Mouse (Mus musculus): Measurements from ENCODE around the gene Mylk2. TPM values are rescaled to one million over a fixed set of nuclear protein-coding genes. Genes with fewer than 3 reads are reported as not detected.

The Mylk2 gene
- polyA plus RNA-seq, 1 experiment from 2014 or later: 0.06 TPM

DNA sequence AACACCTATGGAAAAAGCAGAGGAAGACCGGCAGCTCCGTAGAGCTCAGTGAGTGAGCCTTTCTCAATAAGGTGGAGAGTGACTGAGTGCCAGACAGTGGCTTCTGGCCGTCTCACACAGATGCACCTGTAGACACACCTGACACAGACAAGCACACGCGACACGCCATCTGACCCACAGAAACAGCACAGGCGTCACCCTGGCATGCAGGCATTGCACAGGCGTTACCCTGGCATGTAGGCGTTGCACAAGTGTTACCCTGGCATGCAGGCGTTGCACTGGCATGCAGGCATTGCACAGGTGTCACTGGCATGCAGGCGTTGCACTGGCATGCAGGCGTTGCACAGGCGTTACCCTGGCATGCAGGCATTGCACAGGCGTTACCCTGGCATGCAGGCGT is 9.9 kb upstream of the Mylk2 start:
- Histone ChIP-seq H3K4me1 (peaks cover 23% of the 10 kb centered on the region), H3K9me3 (no peaks in the 10 kb centered on the region), H3K4me2 (replicated peaks) (no peak overlapping the region), H3K36me3 (0 out of 2 replicates have a peak, but pooled peaks cover 3% of the 10 kb centered on the region), H3K9ac (no peak overlapping the region), H3K27me3 (no peaks in the 10 kb centered on the region), H3K27ac (no peak overlapping the region), H3K4me3 (no peak overlapping the region)
- no peak for ATAC-seq (ENCODE audit: insufficient number of reproducible peaks, insufficient read depth, low FRiP score, low TSS enrichment)
- WGBS: 93% methylated on average over 15 of the region's 15 CpGs

DNA sequence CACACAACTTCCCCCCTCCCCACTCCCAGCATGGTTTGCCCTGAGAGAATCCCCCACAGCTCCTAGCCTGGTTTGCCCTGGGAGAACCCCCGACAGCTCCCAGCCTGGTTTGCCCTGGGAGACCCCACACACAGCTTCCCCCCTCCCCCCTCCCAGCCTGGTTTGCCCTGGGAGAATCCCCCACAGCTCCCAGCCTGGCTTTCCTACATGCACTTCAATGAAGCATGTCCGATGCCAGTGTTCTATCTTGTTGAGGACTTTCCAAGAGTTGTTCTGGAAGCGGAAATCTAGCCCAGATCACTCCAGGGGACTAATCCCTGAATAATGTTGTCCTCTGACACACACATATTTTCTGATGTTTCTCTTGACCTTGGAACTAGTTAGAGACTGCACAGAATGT is 8.5 kb upstream of the Mylk2 start:
- Histone ChIP-seq H3K4me3 (no peak overlapping the region), H3K9ac (no peak overlapping the region), H3K27ac (no peak overlapping the region), H3K36me3 (no peaks in the 10 kb centered on the region), H3K27me3 (no peaks in the 10 kb centered on the region), H3K4me1 (peaks cover 36% of the 10 kb centered on the region), H3K9me3 (no peaks in the 10 kb centered on the region), H3K4me2 (replicated peaks) (no peak overlapping the region)
- no peak for ATAC-seq (ENCODE audit: insufficient number of reproducible peaks, insufficient read depth, low FRiP score, low TSS enrichment)
- 30% methylated on average over 3 of the region's 3 CpGs for WGBS

DNA sequence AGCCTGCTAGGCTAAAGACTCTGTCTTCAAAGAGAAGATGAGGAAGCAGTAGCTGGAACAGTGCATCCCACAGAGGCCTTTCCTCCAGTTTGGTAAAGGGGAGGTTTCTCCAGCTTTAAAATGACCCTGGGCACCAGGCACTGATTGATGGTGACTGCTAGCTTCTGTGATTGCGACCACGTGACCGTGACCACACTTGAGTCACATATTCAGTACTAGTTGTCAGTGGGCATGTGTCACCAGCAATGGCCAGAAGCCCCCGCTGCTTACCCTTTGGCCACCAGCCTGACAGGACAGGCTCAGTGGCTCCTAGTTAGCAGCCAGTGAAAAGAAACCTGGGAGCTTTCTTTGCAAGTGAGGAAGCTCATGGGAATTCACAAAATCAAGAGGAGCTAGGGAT is 7.6 kb upstream of the Mylk2 start:
- H3K4me1 ChIP-seq: peaks cover 37% of the 10 kb centered on the region
- no peaks in the 10 kb centered on the region for H3K27me3 ChIP-seq
- no peak overlapping the region for H3K9ac ChIP-seq
- H3K36me3 ChIP-seq: no peaks in the 10 kb centered on the region
- no peak overlapping the region for H3K4me2 ChIP-seq (replicated peaks)
- no peak overlapping the region for H3K27ac ChIP-seq
- no peak for ATAC-seq (ENCODE audit: insufficient number of reproducible peaks, insufficient read depth, low FRiP score, low TSS enrichment)
- no peaks in the 10 kb centered on the region for H3K9me3 ChIP-seq
- WGBS: 75% methylated on average over 4 of the region's 4 CpGs
- H3K4me3 ChIP-seq: no peak overlapping the region

DNA sequence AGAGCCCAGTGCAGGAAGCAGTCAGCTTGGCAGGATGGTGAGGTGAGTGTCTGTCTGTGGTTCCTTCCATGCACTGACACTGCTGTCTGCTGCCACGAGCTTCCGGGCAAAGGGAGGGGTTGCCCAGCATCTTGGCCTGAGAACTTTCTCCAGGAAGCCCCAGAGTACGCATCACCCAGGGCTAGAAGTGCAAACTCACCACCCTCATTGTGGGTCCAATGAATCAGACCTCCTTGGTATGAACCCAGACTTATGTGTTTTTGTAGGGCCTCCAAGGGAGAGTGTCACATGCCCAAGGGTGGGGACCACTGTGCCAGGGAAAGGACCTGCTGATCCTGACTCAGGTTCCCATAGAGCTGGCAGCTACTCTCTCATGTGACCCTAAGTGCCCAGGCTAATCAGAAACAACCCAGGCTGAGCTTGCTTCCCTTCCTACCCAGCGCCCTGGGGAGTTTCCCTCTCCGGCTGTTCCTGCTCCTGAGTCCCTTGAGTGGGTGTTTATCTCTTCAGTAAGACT is 7.0 kb upstream of the Mylk2 start:
- Histone ChIP-seq H3K4me1 (peaks cover 37% of the 10 kb centered on the region), H3K4me2 (replicated peaks) (no peak overlapping the region), H3K4me3 (no peak overlapping the region), H3K27ac (no peak overlapping the region), H3K27me3 (no peaks in the 10 kb centered on the region), H3K9ac (no peak overlapping the region), H3K36me3 (no peaks in the 10 kb centered on the region), H3K9me3 (no peaks in the 10 kb centered on the region)
- ATAC-seq (ENCODE audit: insufficient number of reproducible peaks, insufficient read depth, low FRiP score, low TSS enrichment): no peak
- WGBS: 62% methylated on average over 5 of the region's 5 CpGs

DNA sequence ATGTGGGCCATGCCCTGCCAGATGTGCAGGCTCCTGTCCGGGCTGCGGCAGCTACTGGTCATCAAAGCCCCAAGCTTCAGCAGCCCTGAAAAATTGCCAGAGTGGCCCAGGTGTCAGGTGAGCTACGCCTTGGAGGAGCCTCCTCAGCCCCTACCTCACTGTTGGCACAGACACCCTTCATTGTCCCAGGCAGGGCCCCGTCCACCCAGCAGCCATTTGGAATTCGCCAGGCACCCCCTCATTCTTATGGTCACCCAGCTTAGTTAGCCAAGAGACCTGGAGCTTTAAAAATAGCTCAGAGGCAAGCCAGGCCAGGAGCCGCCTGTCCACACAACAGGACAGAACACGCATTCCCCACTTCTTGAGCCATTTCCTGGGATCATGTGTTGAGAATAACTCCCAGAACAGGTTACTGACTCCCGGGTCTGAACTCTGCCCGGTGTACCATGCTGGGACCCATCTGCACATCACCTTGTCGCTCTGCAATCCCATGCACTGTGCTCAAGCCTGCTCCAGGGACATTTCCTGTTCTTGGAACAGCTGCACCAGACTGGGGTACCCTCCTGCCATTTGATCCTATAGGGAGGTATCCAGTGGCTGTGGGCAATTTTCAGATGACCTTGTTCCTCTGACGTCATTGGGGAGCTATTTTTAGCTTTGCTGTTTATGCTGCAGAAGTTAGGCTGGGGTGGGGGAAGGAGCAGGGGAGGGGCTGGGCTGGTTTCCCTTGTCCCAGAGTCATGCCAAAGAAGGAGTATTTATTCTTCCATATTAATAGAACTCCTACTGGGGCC is 5.9 kb upstream of the Mylk2 start:
- peak overlapping the region; percentile 13; the same call in 1 of the 2 replicates for H3K27ac ChIP-seq

DNA sequence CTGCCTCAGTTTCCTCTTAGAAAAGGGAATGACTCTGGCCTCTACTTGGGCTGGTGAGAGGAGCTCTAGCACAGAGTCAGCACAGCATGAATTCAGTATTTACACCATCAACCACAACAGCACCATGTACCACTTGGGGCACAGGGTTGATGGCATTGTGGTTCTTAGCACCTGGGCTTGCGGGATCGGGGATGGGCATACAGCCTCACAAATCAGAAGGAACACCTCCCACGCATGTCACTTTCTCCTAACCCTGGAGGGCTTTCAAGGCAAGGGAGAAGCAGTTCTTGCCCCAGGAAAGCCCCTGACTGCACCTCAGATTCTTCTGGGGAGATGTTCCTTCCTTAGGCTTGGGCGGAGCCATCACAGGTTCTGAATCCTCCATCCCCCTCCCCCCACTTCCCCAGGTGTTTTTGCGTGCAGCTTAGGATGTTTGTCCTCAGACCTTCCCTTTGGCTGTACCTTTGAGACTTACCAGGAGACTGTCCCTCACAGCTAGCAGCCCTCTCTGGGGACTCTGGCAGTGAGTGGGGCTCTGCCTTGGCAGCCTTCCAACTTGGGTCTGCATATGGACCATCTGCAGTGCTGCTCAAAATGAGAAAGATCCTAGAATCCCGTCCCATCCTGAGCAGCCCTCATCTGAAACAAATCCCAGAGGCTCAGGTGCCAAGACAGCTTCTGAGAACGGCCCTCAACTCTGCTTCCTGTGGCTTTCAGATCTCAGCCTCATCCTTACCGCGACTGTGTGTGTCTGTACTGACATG is 4.7 kb upstream of the Mylk2 start:
- H3K4me3 ChIP-seq: no peak overlapping the region
- 58% methylated on average over 9 of the region's 9 CpGs for WGBS
- peaks cover 37% of the 10 kb centered on the region for H3K4me1 ChIP-seq
- H3K36me3 ChIP-seq: no peaks in the 10 kb centered on the region
- no peak overlapping the region for H3K9ac ChIP-seq
- H3K27ac ChIP-seq: no peak overlapping the region
- H3K9me3 ChIP-seq: no peaks in the 10 kb centered on the region
- H3K27me3 ChIP-seq: peaks cover 13% of the 10 kb centered on the region
- no peak for ATAC-seq (ENCODE audit: insufficient number of reproducible peaks, insufficient read depth, low FRiP score, low TSS enrichment)
- no peak overlapping the region for H3K4me2 ChIP-seq (replicated peaks)

More for the DNA sequence above, 5.9 kb upstream of the Mylk2 start:
- H3K9ac ChIP-seq: no peak overlapping the region
- no peaks in the 10 kb centered on the region for H3K9me3 ChIP-seq
- no peak overlapping the region for H3K4me2 ChIP-seq (replicated peaks)
- ATAC-seq (ENCODE audit: insufficient number of reproducible peaks, insufficient read depth, low FRiP score, low TSS enrichment): no peak
- peaks cover under 1% of the 10 kb centered on the region; the same call in 1 of the 2 replicates for H3K27me3 ChIP-seq
- 44% methylated on average over 11 of the region's 11 CpGs for WGBS
- H3K4me3 ChIP-seq: no peak overlapping the region
- peaks cover 37% of the 10 kb centered on the region for H3K4me1 ChIP-seq
- H3K36me3 ChIP-seq: no peaks in the 10 kb centered on the region

DNA sequence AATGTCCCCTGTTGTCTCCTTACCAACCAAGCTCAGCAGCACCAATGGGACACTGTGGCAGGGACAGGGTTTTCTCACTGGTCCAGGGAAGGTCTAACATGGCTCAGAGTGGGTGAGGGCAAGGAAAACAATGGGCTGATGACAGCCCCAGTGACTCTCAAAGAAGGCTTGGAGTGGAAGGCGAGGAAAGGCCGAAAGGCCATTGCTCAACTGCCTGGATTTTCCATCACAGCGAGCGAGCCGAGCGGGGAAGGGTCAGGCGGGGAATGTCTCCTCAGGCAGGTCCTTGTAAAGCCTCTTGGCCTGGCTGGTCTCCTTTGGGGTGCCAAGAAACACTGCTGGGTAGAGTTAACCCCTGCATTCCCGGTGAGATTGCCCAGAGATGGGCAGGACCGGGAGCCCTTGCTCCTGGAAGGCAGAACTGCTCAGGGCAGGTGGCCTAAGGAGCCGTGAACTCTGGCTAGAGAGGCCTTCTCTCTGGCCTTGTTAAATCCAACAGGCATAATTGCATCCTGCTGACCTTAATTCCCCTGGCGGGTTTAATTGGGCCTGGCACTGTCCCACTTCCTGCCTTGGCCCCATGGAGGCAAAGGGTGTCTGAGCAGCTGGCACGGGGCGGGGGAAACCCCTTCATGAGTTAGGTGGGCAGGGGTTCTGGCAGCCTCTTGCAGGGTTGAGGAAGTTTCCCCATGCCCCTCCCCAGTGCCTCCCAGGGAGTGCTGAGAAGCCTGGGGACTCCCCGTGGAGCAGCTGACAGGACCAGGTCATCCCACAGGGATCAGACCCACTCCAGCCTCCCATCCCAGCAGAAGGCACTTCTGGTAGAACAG is 3.8 kb upstream of the Mylk2 start:
- Histone ChIP-seq H3K9ac (no peak overlapping the region), H3K4me1 (peaks cover 36% of the 10 kb centered on the region), H3K4me3 (no peak overlapping the region), H3K4me2 (replicated peaks) (no peak overlapping the region), H3K27ac (no peak overlapping the region), H3K27me3 (peaks cover 21% of the 10 kb centered on the region), H3K9me3 (no peaks in the 10 kb centered on the region), H3K36me3 (no peaks in the 10 kb centered on the region)
- no peak for ATAC-seq (ENCODE audit: insufficient number of reproducible peaks, insufficient read depth, low FRiP score, low TSS enrichment)
- 42% methylated on average over 14 of the region's 14 CpGs for WGBS

DNA sequence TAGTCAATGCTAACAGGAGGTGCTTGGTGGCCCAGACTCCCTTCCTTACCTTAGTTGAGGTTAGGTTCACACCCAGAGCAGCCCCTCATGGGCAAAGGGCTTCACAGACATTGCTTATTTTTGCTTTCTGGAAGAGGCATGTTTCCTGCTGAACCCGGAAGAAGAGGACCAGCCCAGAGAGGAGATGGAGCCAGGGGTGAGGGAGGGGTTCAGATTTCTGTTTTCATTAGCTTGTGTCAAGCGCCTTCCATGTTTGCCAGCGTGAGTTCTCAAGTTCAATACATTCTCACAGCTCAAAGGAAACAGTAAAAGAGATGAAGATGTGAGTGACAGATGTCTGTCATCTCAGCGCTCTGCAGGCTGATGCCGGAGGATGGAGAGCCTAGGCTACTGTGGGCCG is 1.3 kb upstream of the Mylk2 start:
- Histone ChIP-seq H3K4me1 (peaks cover 36% of the 10 kb centered on the region), H3K4me3 (no peak overlapping the region), H3K27ac (no peak overlapping the region), H3K9me3 (no peaks in the 10 kb centered on the region), H3K4me2 (replicated peaks) (no peak overlapping the region), H3K36me3 (no peaks in the 10 kb centered on the region), H3K9ac (no peak overlapping the region), H3K27me3 (peaks cover 39% of the 10 kb centered on the region)
- WGBS: 74% methylated on average over 6 of the region's 6 CpGs
- no peak for ATAC-seq (ENCODE audit: insufficient number of reproducible peaks, insufficient read depth, low FRiP score, low TSS enrichment)

DNA sequence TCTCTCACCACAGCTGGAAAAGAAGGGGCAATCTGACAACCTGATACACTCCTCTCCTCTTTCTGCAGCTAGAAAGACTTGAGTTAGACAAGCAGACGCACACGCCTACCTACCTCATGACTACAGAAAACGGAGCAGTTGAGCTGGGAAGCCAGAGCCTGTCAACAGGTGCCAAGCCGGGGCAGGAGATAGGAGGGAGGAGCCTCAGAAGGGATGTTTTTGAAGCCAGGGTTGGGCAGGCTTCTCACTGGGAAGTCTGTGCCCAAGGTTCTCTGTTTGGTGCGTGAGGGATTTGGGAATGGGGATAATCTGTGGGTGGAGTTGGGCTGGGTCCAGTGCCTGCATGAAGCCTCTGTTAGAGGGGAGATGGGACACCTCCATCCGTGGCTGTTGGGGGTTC is 280 bp downstream of the Mylk2 start:
- Histone ChIP-seq H3K4me3 (no peak overlapping the region), H3K9me3 (no peaks in the 10 kb centered on the region), H3K27me3 (peaks cover 41% of the 10 kb centered on the region), H3K4me2 (replicated peaks) (no peak overlapping the region), H3K4me1 (peaks cover 24% of the 10 kb centered on the region; the same call in 1 of the 2 replicates), H3K9ac (no peak overlapping the region), H3K27ac (no peak overlapping the region), H3K36me3 (no peaks in the 10 kb centered on the region)
- ATAC-seq (ENCODE audit: insufficient number of reproducible peaks, insufficient read depth, low FRiP score, low TSS enrichment): no peak
- 32% methylated on average over 6 of the region's 6 CpGs for WGBS

DNA sequence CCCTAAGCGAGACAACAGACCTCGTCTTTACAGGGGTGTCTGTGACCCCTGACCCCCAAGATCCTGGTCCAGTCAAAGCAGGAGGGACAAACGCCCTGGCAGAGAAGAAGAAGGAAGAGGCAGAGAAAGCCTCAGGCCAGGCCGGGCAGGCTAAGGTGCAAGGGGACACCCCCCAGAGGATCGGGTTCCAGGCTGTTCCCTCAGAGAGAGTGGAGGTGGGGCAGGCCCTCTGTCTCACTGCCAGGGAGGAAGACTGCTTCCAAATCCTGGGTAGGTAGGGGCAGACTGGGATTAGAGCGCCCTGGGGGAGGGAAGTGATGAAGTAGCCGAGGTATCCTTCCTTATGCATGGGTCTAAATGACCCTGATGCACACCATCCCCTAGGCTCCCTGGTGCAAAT is 2.3 kb downstream of the Mylk2 start:
- 13% methylated on average over 7 of the region's 7 CpGs for WGBS
- H3K4me1 ChIP-seq: peaks cover 11% of the 10 kb centered on the region; the same call in 1 of the 2 replicates
- no peaks in the 10 kb centered on the region for H3K9me3 ChIP-seq
- no peak overlapping the region for H3K4me3 ChIP-seq
- H3K36me3 ChIP-seq: no peaks in the 10 kb centered on the region
- H3K27ac ChIP-seq: no peak overlapping the region
- no peak overlapping the region for H3K4me2 ChIP-seq (replicated peaks)
- ATAC-seq (ENCODE audit: insufficient number of reproducible peaks, insufficient read depth, low FRiP score, low TSS enrichment): no peak
- no peak overlapping the region for H3K9ac ChIP-seq
- peaks cover 41% of the 10 kb centered on the region for H3K27me3 ChIP-seq

DNA sequence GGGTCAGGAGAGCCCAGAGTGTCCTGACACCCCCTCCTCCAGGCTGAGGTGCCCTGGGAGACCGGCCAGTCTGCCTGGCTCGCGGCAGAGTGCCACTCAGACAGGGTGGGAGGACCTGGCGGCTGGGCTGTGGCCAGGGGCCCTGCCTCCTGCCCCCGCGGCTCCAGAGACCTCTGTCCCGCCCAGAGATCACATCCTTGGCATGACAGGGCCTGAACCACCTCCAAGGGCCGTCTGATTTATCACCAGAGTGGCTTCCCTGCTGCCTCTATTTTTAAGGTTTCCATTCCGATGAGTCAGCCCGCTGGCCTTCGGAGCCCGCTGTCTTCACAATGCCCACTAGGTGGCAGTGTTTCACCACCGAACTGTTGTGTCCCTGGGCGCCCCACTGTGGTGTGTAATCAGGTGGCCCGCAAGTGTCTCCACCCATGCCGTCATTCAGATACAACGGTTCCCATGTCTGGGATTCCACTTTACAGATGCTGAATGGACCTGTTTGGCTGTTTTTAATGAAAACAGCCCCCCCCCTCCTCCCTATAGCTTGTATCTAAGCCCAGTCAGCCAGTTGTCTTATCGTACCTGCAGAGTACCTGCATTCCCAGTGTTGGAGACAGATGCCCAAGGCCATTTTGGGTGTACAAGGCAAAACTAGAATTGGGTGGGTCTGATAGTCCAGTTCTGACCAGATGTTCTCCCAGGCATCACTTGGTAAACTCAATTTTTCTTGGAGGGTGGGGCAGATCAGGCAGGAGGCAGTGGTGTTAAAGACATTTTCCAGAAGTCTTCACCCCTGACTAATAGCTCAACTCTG is 3.4 kb downstream of the Mylk2 start:
- no peak for ATAC-seq (ENCODE audit: insufficient number of reproducible peaks, insufficient read depth, low FRiP score, low TSS enrichment)
- H3K36me3 ChIP-seq: no peaks in the 10 kb centered on the region
- peaks cover 41% of the 10 kb centered on the region for H3K27me3 ChIP-seq
- WGBS: 4% methylated on average over 18 of the region's 18 CpGs
- H3K27ac ChIP-seq: no peak overlapping the region
- H3K4me1 ChIP-seq: peaks cover 11% of the 10 kb centered on the region; the same call in 1 of the 2 replicates
- H3K9me3 ChIP-seq: no peaks in the 10 kb centered on the region
- H3K4me2 ChIP-seq (replicated peaks): peak overlapping the region; percentile 37
- H3K9ac ChIP-seq: peak overlapping the region; percentile 1; the same call in 1 of the 2 replicates
- H3K4me3 ChIP-seq: no peak overlapping the region

All from embryonic facial prominence, embryonic 12.5 days (tissue).